Mouse (Mus musculus): ENCODE measurements at regions not wholly inside any gene's neighbourhood (a gene's known extent, or its start where the extent isn't known, plus 50 kb on each side); places are given as distances from the start of the nearest gene placed in this dataset.

- Histone ChIP-seq H3K36me3 (ENCODE audit: control insufficient read depth, insufficient read depth, low read length) (no peaks in the 10 kb centered on the region), H3K27me3 (ENCODE audit: control insufficient read depth, insufficient read depth, low read length) (no peaks in the 10 kb centered on the region), H3K4me3 (ENCODE audit: low read depth, low read length) (no peak overlapping the region), H3K27ac (ENCODE audit: insufficient read depth, low read depth, low read length) (no peak overlapping the region), H3K4me1 (ENCODE audit: control insufficient read depth, insufficient read depth, insufficient read length, low read length) (no peaks in the 10 kb centered on the region; the same call in 1 of the 2 replicates)
- WGBS = 76% methylated on average over 2 of the region's 2 CpGs
- TF ChIP-seq CTCF (IDR thresholded peaks at IDR 0.05; ENCODE audit: extremely low read depth, insufficient read length, insufficient replicate concordance, low read depth, low read length) = no peak
- no peak for TF ChIP-seq POLR2A (IDR thresholded peaks at IDR 0.05; ENCODE audit: low read depth, low read length)
Observed at GRCm38 (mm10) chr13:44582767-44583085, 146.5 kb upstream of the Jarid2 start.

- no peaks in the 10 kb centered on the region for H3K27me3 ChIP-seq (ENCODE audit: control insufficient read depth, insufficient read depth, low read length)
- H3K4me1 ChIP-seq (ENCODE audit: control insufficient read depth, insufficient read depth, insufficient read length, low read length) = no peaks in the 10 kb centered on the region; the same call in 1 of the 2 replicates
- no peaks in the 10 kb centered on the region for H3K36me3 ChIP-seq (ENCODE audit: control insufficient read depth, insufficient read depth, low read length)
- 86% methylated on average over 5 of the region's 5 CpGs for WGBS
- no peak overlapping the region for H3K27ac ChIP-seq (ENCODE audit: insufficient read depth, low read depth, low read length)
- H3K4me3 ChIP-seq (ENCODE audit: low read depth, low read length) = no peak overlapping the region
- TF ChIP-seq POLR2A (IDR thresholded peaks at IDR 0.05; ENCODE audit: low read depth, low read length) (no peak), CTCF (IDR thresholded peaks at IDR 0.05; ENCODE audit: extremely low read depth, insufficient read length, insufficient replicate concordance, low read depth, low read length) (no peak)
Observed at GRCm38 (mm10) chr13:44583614-44584013, 145.7 kb upstream of the Jarid2 start.

GRCm38 (mm10) chr13:44584151-44584550 is 145.1 kb upstream of the Jarid2 start:
- no peak overlapping the region for H3K4me3 ChIP-seq (ENCODE audit: low read depth, low read length)
- no peaks in the 10 kb centered on the region for H3K36me3 ChIP-seq (ENCODE audit: control insufficient read depth, insufficient read depth, low read length)
- H3K27me3 ChIP-seq (ENCODE audit: control insufficient read depth, insufficient read depth, low read length) = no peaks in the 10 kb centered on the region
- 36% methylated on average over 8 of the region's 8 CpGs for WGBS
- no peaks in the 10 kb centered on the region; the same call in 1 of the 2 replicates for H3K4me1 ChIP-seq (ENCODE audit: control insufficient read depth, insufficient read depth, insufficient read length, low read length)
- TF ChIP-seq CTCF (IDR thresholded peaks at IDR 0.05; ENCODE audit: extremely low read depth, insufficient read length, insufficient replicate concordance, low read depth, low read length) (no peak), POLR2A (IDR thresholded peaks at IDR 0.05; ENCODE audit: low read depth, low read length) (no peak)
- no peak overlapping the region for H3K27ac ChIP-seq (ENCODE audit: insufficient read depth, low read depth, low read length)

GRCm38 (mm10) chr13:44584551-44584950 is 144.7 kb upstream of the Jarid2 start:
- WGBS = 77% methylated on average over 4 of the region's 4 CpGs
- TF ChIP-seq CTCF (IDR thresholded peaks at IDR 0.05; ENCODE audit: extremely low read depth, insufficient read length, insufficient replicate concordance, low read depth, low read length) = no peak
- TF ChIP-seq POLR2A (IDR thresholded peaks at IDR 0.05; ENCODE audit: low read depth, low read length) = no peak
- Histone ChIP-seq H3K27ac (ENCODE audit: insufficient read depth, low read depth, low read length) (no peak overlapping the region), H3K36me3 (ENCODE audit: control insufficient read depth, insufficient read depth, low read length) (no peaks in the 10 kb centered on the region), H3K4me3 (ENCODE audit: low read depth, low read length) (no peak overlapping the region), H3K4me1 (ENCODE audit: control insufficient read depth, insufficient read depth, insufficient read length, low read length) (no peaks in the 10 kb centered on the region; the same call in 1 of the 2 replicates), H3K27me3 (ENCODE audit: control insufficient read depth, insufficient read depth, low read length) (no peaks in the 10 kb centered on the region)

- H3K27ac ChIP-seq (ENCODE audit: insufficient read depth, low read depth, low read length) = no peak overlapping the region
- H3K36me3 ChIP-seq (ENCODE audit: control insufficient read depth, insufficient read depth, low read length) = no peaks in the 10 kb centered on the region
- no peak overlapping the region for H3K4me3 ChIP-seq (ENCODE audit: low read depth, low read length)
- TF ChIP-seq POLR2A (IDR thresholded peaks at IDR 0.05; ENCODE audit: low read depth, low read length) (no peak), CTCF (IDR thresholded peaks at IDR 0.05; ENCODE audit: extremely low read depth, insufficient read length, insufficient replicate concordance, low read depth, low read length) (no peak)
- H3K4me1 ChIP-seq (ENCODE audit: control insufficient read depth, insufficient read depth, insufficient read length, low read length) = no peaks in the 10 kb centered on the region; the same call in 1 of the 2 replicates
- WGBS = 58% methylated on average over 4 of the region's 4 CpGs
- H3K27me3 ChIP-seq (ENCODE audit: control insufficient read depth, insufficient read depth, low read length) = no peaks in the 10 kb centered on the region
Observed at GRCm38 (mm10) chr13:44587846-44588245, 141.4 kb upstream of the Jarid2 start.

- Histone ChIP-seq H3K4me1 (ENCODE audit: control insufficient read depth, insufficient read depth, insufficient read length, low read length) (no peaks in the 10 kb centered on the region), H3K27me3 (ENCODE audit: control insufficient read depth, insufficient read depth, low read length) (no peaks in the 10 kb centered on the region), H3K4me3 (ENCODE audit: low read depth, low read length) (no peak overlapping the region), H3K36me3 (ENCODE audit: control insufficient read depth, insufficient read depth, low read length) (no peaks in the 10 kb centered on the region), H3K27ac (ENCODE audit: insufficient read depth, low read depth, low read length) (no peak overlapping the region)
- WGBS = 95% methylated on average over 5 of the region's 5 CpGs
- TF ChIP-seq CTCF (IDR thresholded peaks at IDR 0.05; ENCODE audit: extremely low read depth, insufficient read length, insufficient replicate concordance, low read depth, low read length) (no peak), POLR2A (IDR thresholded peaks at IDR 0.05; ENCODE audit: low read depth, low read length) (no peak)
Observed at GRCm38 (mm10) chr13:44594645-44595044, 134.6 kb upstream of the Jarid2 start.

- TF ChIP-seq CTCF (IDR thresholded peaks at IDR 0.05; ENCODE audit: extremely low read depth, insufficient read length, insufficient replicate concordance, low read depth, low read length) = no peak
- no peak for TF ChIP-seq POLR2A (IDR thresholded peaks at IDR 0.05; ENCODE audit: low read depth, low read length)
- H3K36me3 ChIP-seq (ENCODE audit: control insufficient read depth, insufficient read depth, low read length) = no peaks in the 10 kb centered on the region
- no peaks in the 10 kb centered on the region for H3K27me3 ChIP-seq (ENCODE audit: control insufficient read depth, insufficient read depth, low read length)
- H3K4me1 ChIP-seq (ENCODE audit: control insufficient read depth, insufficient read depth, insufficient read length, low read length) = peaks cover 7% of the 10 kb centered on the region; the same call in 1 of the 2 replicates
- 82% methylated on average over 1 of the region's 1 CpGs for whole genome bisulfite sequencing
- no peak overlapping the region for H3K4me3 ChIP-seq (ENCODE audit: low read depth, low read length)
- no peak overlapping the region for H3K27ac ChIP-seq (ENCODE audit: insufficient read depth, low read depth, low read length)
Observed at GRCm38 (mm10) chr13:44597666-44598065, 131.6 kb upstream of the Jarid2 start.

All from small intestine, adult 2 months (tissue).